Mouse (Mus musculus) intestine, embryonic 15.5 days (tissue): ENCODE results near the gene Gp2. TPM values are rescaled to one million over a fixed set of nuclear protein-coding genes. Genes with fewer than 3 reads are reported as not detected.

Experiments
- ATAC-seq: fragments of 200-750 bp; cut with Nextera tagmentation; 2 replicates; pipeline ENCODE4 v1.8.0; 2017; ENCODE audit warnings: moderate TSS enrichment, moderate library complexity
- H3K27ac ChIP-seq: fragments of 300-500 bp; sonication (generic); 2 replicates; pipeline ENCODE4 v1.5.1; 2015; ENCODE audit warnings: mild to moderate bottlenecking, inconsistent platforms
- H3K27me3 ChIP-seq: fragments of 300-500 bp; sonication (generic); replicated peaks from 2 replicates; pipeline ENCODE4 v1.6.1; 2015; ENCODE audit warnings: inconsistent platforms
- H3K36me3 ChIP-seq: fragments of 300-500 bp; sonication (generic); 2 replicates; pipeline ENCODE4 v1.6.1; 2015; ENCODE audit warnings: inconsistent platforms
- H3K4me1 ChIP-seq: fragments of 300-500 bp; sonication (generic); replicated peaks from 2 replicates; pipeline ENCODE4 v1.6.1; 2015; ENCODE audit warnings: inconsistent platforms
- H3K4me2 ChIP-seq: fragments of 300-500 bp; sonication (generic); replicated peaks from 2 replicates; pipeline ENCODE4 v1.6.1; 2015; ENCODE audit warnings: mild to moderate bottlenecking, inconsistent platforms
- H3K4me3 ChIP-seq: fragments of 300-500 bp; sonication (generic); replicated peaks from 2 replicates; pipeline ENCODE4 v1.5.1; 2015; ENCODE audit warnings: inconsistent platforms
- H3K9ac ChIP-seq: fragments of 300-500 bp; sonication (generic); 2 replicates; pipeline ENCODE4 v1.6.1; 2015; ENCODE audit warnings: inconsistent platforms
- H3K9me3 ChIP-seq: fragments of 300-500 bp; sonication (generic); 2 replicates; pipeline ENCODE4 v1.6.1; 2016; ENCODE audit warnings: inconsistent platforms
- WGBS: fragments of 180-500 bp; shearing (Covaris S2); methylation state at CpG from one replicate; pipeline ENCODE4 v1.1.7; 2015; 5-methylcytosine and 5-hydroxymethylcytosine counted together
- polyA plus RNA-seq: library from polyadenylated mRNA; unstranded; fragments of >200 nt; fragmentation: Nextera tagmentation; extraction: Ambion mirVana; gene quantifications from 2 replicates; pipeline ENCODE4 v1.2.1, GENCODE M21; 2015

The Gp2 gene
- polyA plus RNA-seq, 1 experiment from 2014 or later, result 0.18 TPM

DNA sequence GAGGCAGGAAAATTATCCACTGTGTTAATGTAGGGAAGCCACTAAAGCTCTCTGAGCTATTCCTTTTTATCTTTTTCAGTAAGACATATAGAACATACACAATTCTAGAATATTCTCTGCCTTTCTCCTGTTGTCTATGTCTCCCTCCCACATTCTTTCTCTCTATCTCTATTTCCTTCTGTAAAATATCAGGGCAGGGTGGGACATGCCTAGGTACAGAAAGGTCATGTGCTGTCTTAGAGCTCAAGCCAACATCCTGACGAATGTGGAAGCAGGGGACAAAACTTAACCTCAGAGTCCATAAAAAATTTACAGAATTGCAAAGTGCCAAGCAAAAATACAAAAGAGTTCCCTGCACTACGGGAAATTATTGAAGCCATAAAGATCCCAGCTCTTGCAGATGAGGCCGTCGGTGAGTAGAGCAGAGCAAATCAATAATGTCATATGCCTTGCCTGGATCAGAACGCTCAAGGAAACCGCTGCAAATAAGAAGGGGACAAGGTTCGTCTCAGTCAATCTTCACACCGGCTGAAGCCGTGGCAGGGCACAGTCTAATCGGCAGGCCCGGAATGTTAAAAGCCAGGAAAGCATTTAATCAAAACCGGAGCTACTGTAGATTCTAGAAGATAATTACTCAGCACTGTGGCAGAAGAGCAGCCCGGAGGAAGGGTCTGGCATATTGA lies 64.9 kb downstream of the Gp2 start:
- no peak overlapping the region for H3K4me3 ChIP-seq
- no peaks in the 10 kb centered on the region for H3K27me3 ChIP-seq
- no peaks in the 10 kb centered on the region for H3K4me1 ChIP-seq
- no peak overlapping the region for H3K4me2 ChIP-seq
- H3K9ac ChIP-seq, result no peak overlapping the region
- H3K36me3 ChIP-seq, result no peaks in the 10 kb centered on the region
- no peak overlapping the region for H3K27ac ChIP-seq
- 50% methylated on average over 13 of the region's 13 CpGs for WGBS
- peak; percentile 84 for ATAC-seq
- H3K9me3 ChIP-seq, result no peaks in the 10 kb centered on the region

Other genes starting within 250 kb of the Gp2 start
- not detected in 2 replicates for gene Umod, start 20.0 kb upstream of the Gp2 start, polyA plus RNA-seq
- gene Acsm5, start 60.2 kb upstream of the Gp2 start, polyA plus RNA-seq, result not detected in 2 replicates
- not detected in 2 replicates for gene Pdilt, start 64.2 kb upstream of the Gp2 start, polyA plus RNA-seq
- not detected in 2 replicates for gene Acsm2, start 95.1 kb upstream of the Gp2 start, polyA plus RNA-seq
- gene Acsm1, start 147.7 kb upstream of the Gp2 start, polyA plus RNA-seq, result 0.18 TPM in 1 of 2 replicates, not detected in the other
- not detected in 2 replicates for gene Acsm4, start 230.7 kb upstream of the Gp2 start, polyA plus RNA-seq